Comparison of ENCODE assay signal across 8 mouse cellular contexts in genomic region chr17:8372286-8373046, GRCm38 (mm10). TPM values are rescaled to one million over a fixed set of nuclear protein-coding genes. Genes with fewer than 3 reads are reported as not detected.
DNase-seq lines count a peak whose midpoint lies in the region; ATAC-seq and TF ChIP-seq lines count a peak whose summit lies in the region.

No protein-coding gene starts in this region.

- no peaks in the 10 kb centered on the region for H3K27me3 ChIP-seq in forebrain, embryonic 13.5 days
- peaks cover 2% of the 10 kb centered on the region; the same call in 1 of the 2 replicates for H3K27me3 ChIP-seq in liver, postnatal 0 days (ENCODE audit: insufficient read depth, low read length)
- no peaks in the 10 kb centered on the region for H3K27me3 ChIP-seq in neural tube, embryonic 14.5 days (ENCODE audit: control insufficient read depth, insufficient read depth, low read length)

- peak overlapping the region; percentile 66 for H3K4me2 ChIP-seq in forebrain, embryonic 13.5 days
- peak overlapping the region; percentile 70 for H3K4me2 ChIP-seq in liver, postnatal 0 days (ENCODE audit: low read depth, low read length)
- H3K4me2 ChIP-seq in neural tube, embryonic 14.5 days (ENCODE audit: low read depth, low read length) = peak overlapping the region; percentile 66

- TF ChIP-seq EP300 in liver, postnatal 0 days (IDR thresholded peaks at IDR 0.05; ENCODE audit: low read depth) = no peak

- H3K9ac ChIP-seq in forebrain, embryonic 13.5 days = peak overlapping the region; percentile 78
- peak overlapping the region; percentile 16; the same call in 1 of the 2 replicates for H3K9ac ChIP-seq in liver, postnatal 0 days (replicated peaks)
- peak overlapping the region; percentile 62 for H3K9ac ChIP-seq in neural tube, embryonic 14.5 days (replicated peaks; ENCODE audit: low read depth, low read length)

- peak; percentile 3; the same call in 1 of the 2 replicates for ATAC-seq in forebrain, embryonic 13.5 days
- peak; percentile 68 for ATAC-seq in liver, postnatal 0 days
- ATAC-seq in neural tube, embryonic 14.5 days (ENCODE audit: low read depth) = peak; percentile 19

- H3K36me3 ChIP-seq in forebrain, embryonic 13.5 days (ENCODE audit: poor library complexity, severe bottlenecking) = no peaks in the 10 kb centered on the region
- no peaks in the 10 kb centered on the region for H3K36me3 ChIP-seq in liver, postnatal 0 days (replicated peaks; ENCODE audit: insufficient read depth, low read length)
- no peaks in the 10 kb centered on the region for H3K36me3 ChIP-seq in neural tube, embryonic 14.5 days (ENCODE audit: control insufficient read depth, insufficient read depth, low read length)

- peak; percentile 66 to 77 for DNase-seq in CD8-positive naive resting alpha-beta T cell, adult 2 months (ENCODE audit: low read depth in 2 of 2, low spot score in 2 of 2)
- DNase-seq in c-Kit-positive CD71-negative TER-119-negative erythroid progenitor cells, embryonic 14.5 days (ENCODE audit: low read depth) = peak; percentile 67
- DNase-seq in heart, postnatal 10 days = peak; percentile 84 to 89
- peak; percentile 36 for DNase-seq in large intestine, adult 2 months (ENCODE audit: low read depth, low spot score)
- DNase-seq in liver, postnatal 0 days = peak; percentile 70
- DNase-seq in testis, postnatal 10 days (ENCODE audit: low spot score) = peak; percentile 85

- peak overlapping the region; percentile 40 for H3K4me3 ChIP-seq in forebrain, embryonic 13.5 days
- H3K4me3 ChIP-seq in liver, postnatal 0 days (ENCODE audit: low read depth, low read length) = peak overlapping the region; percentile 31
- peak overlapping the region; percentile 29 for H3K4me3 ChIP-seq in neural tube, embryonic 14.5 days (ENCODE audit: low read depth, low read length)

- H3K27ac ChIP-seq in forebrain, embryonic 13.5 days = peak overlapping the region; percentile 99
- H3K27ac ChIP-seq in liver, postnatal 0 days (ENCODE audit: low read depth) = peak overlapping the region; percentile 22; the same call in 1 of the 2 replicates
- H3K27ac ChIP-seq in neural tube, embryonic 14.5 days (ENCODE audit: low read depth, low read length) = peak overlapping the region; percentile 93

- H3K4me1 ChIP-seq in forebrain, embryonic 13.5 days = peaks cover 66% of the 10 kb centered on the region
- peaks cover 6% of the 10 kb centered on the region for H3K4me1 ChIP-seq in liver, postnatal 0 days (ENCODE audit: insufficient read depth)
- peaks cover 34% of the 10 kb centered on the region for H3K4me1 ChIP-seq in neural tube, embryonic 14.5 days (ENCODE audit: control insufficient read depth, insufficient read depth, low read length)

- intact Hi-C loops in heart, postnatal 10 days (cut with DNase I) = loop anchor here (1.0 kb wide), 1 partner anchor 108 kb away; no protein-coding TSS in a partner anchor

- under 1% methylated on average over 18 of the region's 18 CpGs for WGBS in forebrain, embryonic 13.5 days
- WGBS in large intestine, adult 2 months = 3% methylated on average over 18 of the region's 18 CpGs
- 2% methylated on average over 18 of the region's 18 CpGs for WGBS in liver, postnatal 0 days (ENCODE audit: insufficient replicate concordance)
- under 1% methylated on average over 18 of the region's 18 CpGs for WGBS in neural tube, embryonic 14.5 days

- no peaks in the 10 kb centered on the region for H3K9me3 ChIP-seq in forebrain, embryonic 13.5 days (replicated peaks)
- no peaks in the 10 kb centered on the region for H3K9me3 ChIP-seq in liver, postnatal 0 days (ENCODE audit: low read length)
- H3K9me3 ChIP-seq in neural tube, embryonic 14.5 days (ENCODE audit: control insufficient read depth, low read length) = no peaks in the 10 kb centered on the region

- peak; percentile 91 for TF ChIP-seq CTCF in liver, postnatal 0 days (IDR thresholded peaks at IDR 0.05; ENCODE audit: low read depth)

RNA-seq across cellular contexts. Expression of gene T2, which starts 16.7 kb away (rescaled TPM):
- 0.41 and 0.53 TPM in 2 replicates for polyA plus RNA-seq in forebrain, embryonic 13.5 days (2015; fragmentation: Nextera tagmentation; extraction: Ambion mirVana)
- total RNA-seq in heart, postnatal 10 days (2021) = under 1 TPM; 0.84 TPM
- 0.14 and 0.17 TPM in 2 replicates for polyA plus RNA-seq in large intestine, adult 2 months (2012; rRNA removed)
- polyA plus RNA-seq in liver, postnatal 0 days (2015; fragmentation: Nextera tagmentation; extraction: Ambion mirVana) = not detected in 2 replicates
- 0.81 and 0.96 TPM in 2 replicates for polyA plus RNA-seq in neural tube, embryonic 14.5 days (2014; fragmentation: Nextera tagmentation; extraction: Ambion mirVana)

RNA-seq across cellular contexts. Expression of gene Prr18, which starts 35.2 kb away (rescaled TPM):
- 5.1 TPM in 2 replicates for polyA plus RNA-seq in forebrain, embryonic 13.5 days (2015; fragmentation: Nextera tagmentation; extraction: Ambion mirVana)
- under 1 TPM; 0.10 to 0.31 TPM for total RNA-seq in heart, postnatal 10 days (2021)
- 0.15 and 0.16 TPM in 2 replicates for polyA plus RNA-seq in large intestine, adult 2 months (2012; rRNA removed)
- polyA plus RNA-seq in liver, postnatal 0 days (2015; fragmentation: Nextera tagmentation; extraction: Ambion mirVana) = 0.05 TPM in 1 of 2 replicates, not detected in the other
- 17.0 and 20.6 TPM in 2 replicates for polyA plus RNA-seq in neural tube, embryonic 14.5 days (2014; fragmentation: Nextera tagmentation; extraction: Ambion mirVana)

Comparison
In these comparisons a context has a peak if more than half of its experiments do, and no peak if none do; other contexts are left out.
1. Peak in every context shown above with its lines: DNase-seq, ATAC-seq, H3K4me3 ChIP-seq and H3K27ac ChIP-seq.
2. DNase-seq: peak in every context shown above with its lines; median percentile 86 in heart, postnatal 10 days; 85 in testis, postnatal 10 days; 72 in CD8-positive naive resting alpha-beta T cell, adult 2 months; 70 in liver, postnatal 0 days; 67 in c-Kit-positive CD71-negative TER-119-negative erythroid progenitor cells, embryonic 14.5 days; 36 in large intestine, adult 2 months.
3. ATAC-seq: peak in every context shown above with its lines; median percentile 68 in liver, postnatal 0 days; 19 in neural tube, embryonic 14.5 days; 3 in forebrain, embryonic 13.5 days.
4. H3K27ac ChIP-seq: peak in every context shown above with its lines; median percentile 99 in forebrain, embryonic 13.5 days; 93 in neural tube, embryonic 14.5 days; 22 in liver, postnatal 0 days.
5. H3K9ac ChIP-seq: peak in every context shown above with its lines; median percentile 78 in forebrain, embryonic 13.5 days; 62 in neural tube, embryonic 14.5 days; 16 in liver, postnatal 0 days.